Mouse (Mus musculus) erythroblast, embryonic 14.5 days (primary cell): ENCODE measurements around the gene Fam222a.

ENCODE experiments used
- GATA1 ChIP-seq: IDR thresholded peaks from 2 replicates; pipeline ENCODE4 v1.6.1; 2012; ENCODE audit warnings: low read length, inconsistent platforms, mixed read lengths
- TAL1 ChIP-seq: IDR thresholded peaks from 3 replicates; pipeline ENCODE4 v1.6.1; 2012; ENCODE audit warnings: low read length, inconsistent platforms, mixed read lengths

GRCm38 (mm10) chr5:114616336-114617061 lies 48.7 kb downstream of the Fam222a start:
- TF ChIP-seq GATA1 (no peak), TAL1 (no peak)
